Mouse (Mus musculus): ENCODE data around the gene Anks6.

DNA sequence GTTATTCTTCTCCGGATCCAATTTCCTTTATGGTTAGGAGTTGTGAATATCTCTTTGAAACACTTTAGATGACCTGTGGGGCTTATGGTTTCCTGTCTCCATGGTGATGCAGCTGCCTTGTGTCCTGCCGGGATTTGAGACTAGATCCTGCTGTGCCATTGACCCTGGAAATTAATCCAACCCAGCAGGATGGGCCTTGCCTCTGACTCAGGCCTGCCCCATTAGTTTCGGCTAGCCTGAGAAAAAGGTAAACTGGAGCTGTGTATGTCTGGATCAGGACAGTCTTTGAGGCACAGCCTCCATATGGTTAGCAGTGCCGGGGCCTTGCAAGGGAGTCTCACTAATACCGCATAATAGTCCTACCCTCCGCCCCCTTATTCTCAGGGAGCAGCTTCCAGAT, 36.4 kb upstream of the Anks6 start:
- TF ChIP-seq CTCF (IDR thresholded peaks at IDR 0.05; ENCODE audit: low read depth) (no peak), EP300 (IDR thresholded peaks at IDR 0.05; ENCODE audit: low read depth) (no peak)

All from liver, postnatal 0 days (tissue).